Mouse (Mus musculus) liver, embryonic 11.5 days (tissue): ENCODE measurements around the gene Usp54. TPM values are rescaled to one million over a fixed set of nuclear protein-coding genes. Genes with fewer than 3 reads are reported as not detected.

Experiments
- microRNA-seq: library from miRNA; unstranded; fragments of <30 nt; microRNA quantifications from one replicate; pipeline ENCODE4, GENCODE M21; 2017; ENCODE audit warnings: borderline number of aligned reads
- polyA plus RNA-seq: library from polyadenylated mRNA; unstranded; fragments of >200 nt; fragmentation: Nextera tagmentation; extraction: Ambion mirVana; gene quantifications from 2 replicates; pipeline ENCODE4 v1.2.1, GENCODE M21; 2014

Gene Usp54
- polyA plus RNA-seq, 1 experiment from 2014 or later: 6.0 TPM

Small RNA genes lying within 50 kb of the gene (microRNA-seq; reads per million reads assigned to microRNA genes)
- 2.8 reads per million for gene Mir6946

Other genes with a start within 250 kb of the Usp54 start
- gene Mrps16, start 247.4 kb downstream of the Usp54 start, polyA plus RNA-seq: 116 and 119 TPM in 2 replicates
- 0.17 TPM in 1 of 2 replicates, not detected in the other for gene Cfap70, start 188.8 kb downstream of the Usp54 start, polyA plus RNA-seq
- gene Anxa7, start 160.9 kb downstream of the Usp54 start, polyA plus RNA-seq: 52.8 and 56.5 TPM in 2 replicates
- 0.86 and 1.2 TPM in 2 replicates for gene Mss51, start 144.2 kb downstream of the Usp54 start, polyA plus RNA-seq
- gene Ppp3cb, start 94.5 kb downstream of the Usp54 start, polyA plus RNA-seq: 41.9 and 42.0 TPM in 2 replicates
- gene Myoz1, start 15.5 kb upstream of the Usp54 start, polyA plus RNA-seq: 0.23 and 0.95 TPM in 2 replicates
- gene Synpo2l, start 27.3 kb upstream of the Usp54 start, polyA plus RNA-seq: 0.68 and 1.5 TPM in 2 replicates
- 85.5 and 99.0 TPM in 2 replicates for gene Sec24c, start 33.2 kb upstream of the Usp54 start, polyA plus RNA-seq
- 14.2 and 14.9 TPM in 2 replicates for gene Fut11, start 53.9 kb upstream of the Usp54 start, polyA plus RNA-seq
- gene Chchd1, start 61.9 kb upstream of the Usp54 start, polyA plus RNA-seq: 247 and 250 TPM in 2 replicates
- 12.0 and 17.2 TPM in 2 replicates for gene Zswim8, start 66.5 kb upstream of the Usp54 start, polyA plus RNA-seq
- gene Ndst2, start 93.5 kb upstream of the Usp54 start, polyA plus RNA-seq: 32.6 and 34.5 TPM in 2 replicates
- 23.0 and 28.6 TPM in 2 replicates for gene Camk2g, start 153.0 kb upstream of the Usp54 start, polyA plus RNA-seq
- 0.49 and 0.88 TPM in 2 replicates for gene Plau, start 195.6 kb upstream of the Usp54 start, polyA plus RNA-seq